Mouse (Mus musculus) intestine, embryonic 16.5 days (tissue): ENCODE data around the gene Gm20388. TPM values are rescaled to one million over a fixed set of nuclear protein-coding genes. Genes with fewer than 3 reads are reported as not detected.
"Not testable (repeated sequence)": the region's sequence is repeated elsewhere in the genome, so short reads cannot be mapped to it uniquely, and the experiment has no call there.

ENCODE experiments used
- ATAC-seq: fragments of 200-750 bp; cut with Nextera tagmentation; 2 replicates; pipeline ENCODE4 v1.8.0; 2017; ENCODE audit warnings: moderate TSS enrichment, moderate library complexity
- H3K27ac ChIP-seq: fragments of 300-500 bp; sonication (generic); 2 replicates; pipeline ENCODE4 v1.5.1; 2014; ENCODE audit warnings: mild to moderate bottlenecking, low read length
- H3K27me3 ChIP-seq: fragments of 300-500 bp; sonication (generic); replicated peaks from 2 replicates; pipeline ENCODE4 v1.6.1; 2014; ENCODE audit warnings: low read length, control low read depth, mixed read lengths; ENCODE audit not compliant: control insufficient read depth, insufficient read depth
- H3K36me3 ChIP-seq: fragments of 300-500 bp; sonication (generic); 2 replicates; pipeline ENCODE4 v1.6.1; 2014; ENCODE audit warnings: low read length, control low read depth; ENCODE audit not compliant: control insufficient read depth, insufficient read depth
- H3K4me1 ChIP-seq: fragments of 300-500 bp; sonication (generic); 2 replicates; pipeline ENCODE4 v1.6.1; 2014; ENCODE audit warnings: low read length, control low read depth, mixed read lengths; ENCODE audit not compliant: control insufficient read depth, insufficient read depth
- H3K4me2 ChIP-seq: fragments of 300-500 bp; sonication (generic); 2 replicates; pipeline ENCODE4 v1.6.1; 2014; ENCODE audit warnings: low read depth, low read length, control low read depth
- H3K4me3 ChIP-seq: fragments of 300-500 bp; sonication (generic); 2 replicates; pipeline ENCODE4 v1.5.1; 2014; ENCODE audit warnings: mild to moderate bottlenecking, low read length
- H3K9ac ChIP-seq: fragments of 300-500 bp; sonication (generic); 2 replicates; pipeline ENCODE4 v1.6.1; 2014; ENCODE audit warnings: low read depth, low read length
- H3K9me3 ChIP-seq: fragments of 300-500 bp; sonication (generic); 2 replicates; pipeline ENCODE4 v1.6.1; 2016; ENCODE audit warnings: low read length, control low read depth; ENCODE audit not compliant: control insufficient read depth
- WGBS: fragments of 180-500 bp; shearing (Covaris S2); extraction: QIAGEN DNeasy Blood & Tissue Kit; methylation state at CpG from one replicate; pipeline ENCODE4 v1.1.7; 2014; 5-methylcytosine and 5-hydroxymethylcytosine counted together
- polyA plus RNA-seq: library from polyadenylated mRNA; unstranded; fragments of >200 nt; fragmentation: Nextera tagmentation; extraction: Ambion mirVana; gene quantifications from 2 replicates; pipeline ENCODE4 v1.2.1, GENCODE M21; 2015

The Gm20388 gene
- polyA plus RNA-seq, 1 experiment from 2014 or later = 5.8 TPM

- Histone ChIP-seq H3K4me2 (no peak overlapping the region), H3K27me3 (no peaks in the 10 kb centered on the region), H3K27ac (no peak overlapping the region), H3K4me3 (no peak overlapping the region), H3K9me3 (no peaks in the 10 kb centered on the region), H3K9ac (no peak overlapping the region), H3K36me3 (no peaks in the 10 kb centered on the region), H3K4me1 (no peaks in the 10 kb centered on the region)
- 79% methylated on average over 4 of the region's 4 CpGs for WGBS
- no peak for ATAC-seq
These were observed 876.1 kb downstream of the Gm20388 start for GRCm38 (mm10) chr8:120786753-120787152.

GRCm38 (mm10) chr8:120787631-120788030 is 877.0 kb downstream of the Gm20388 start:
- 39% methylated on average over 5 of the region's 5 CpGs for WGBS
- ATAC-seq = no peak
- H3K27me3 ChIP-seq = no peaks in the 10 kb centered on the region

GRCm38 (mm10) chr8:120792710-120793109 is 882.1 kb downstream of the Gm20388 start:
- Histone ChIP-seq H3K9ac (no peak overlapping the region), H3K4me2 (no peak overlapping the region), H3K4me3 (no peak overlapping the region), H3K27me3 (no peaks in the 10 kb centered on the region), H3K27ac (no peak overlapping the region), H3K9me3 (no peaks in the 10 kb centered on the region), H3K4me1 (peaks cover 7% of the 10 kb centered on the region), H3K36me3 (no peaks in the 10 kb centered on the region)
- 85% methylated on average over 15 of the region's 15 CpGs for WGBS
- no peak for ATAC-seq

More at GRCm38 (mm10) chr8:120787631-120788030, 877.0 kb downstream of the Gm20388 start:
- no peak overlapping the region for H3K4me2 ChIP-seq
- H3K9me3 ChIP-seq = no peaks in the 10 kb centered on the region
- no peaks in the 10 kb centered on the region for H3K36me3 ChIP-seq
- H3K4me3 ChIP-seq = no peak overlapping the region
- H3K27ac ChIP-seq = no peak overlapping the region
- H3K4me1 ChIP-seq = no peaks in the 10 kb centered on the region
- no peak overlapping the region for H3K9ac ChIP-seq

GRCm38 (mm10) chr8:120795944-120796635 is 885.4 kb downstream of the Gm20388 start:
- peak overlapping the region; percentile 28; the same call in 1 of the 2 replicates for H3K4me2 ChIP-seq
- peak; percentile 93 for ATAC-seq
- WGBS = 38% methylated on average over 9 of the region's 9 CpGs

GRCm38 (mm10) chr8:120797019-120797727 is 886.5 kb downstream of the Gm20388 start:
- no peaks in the 10 kb centered on the region for H3K9me3 ChIP-seq
- no peaks in the 10 kb centered on the region for H3K36me3 ChIP-seq
- no peak overlapping the region for H3K27ac ChIP-seq
- no peak overlapping the region for H3K4me2 ChIP-seq
- H3K4me3 ChIP-seq = no peak overlapping the region
- H3K4me1 ChIP-seq = peaks cover 7% of the 10 kb centered on the region
- 81% methylated on average over 9 of the region's 9 CpGs for WGBS
- H3K27me3 ChIP-seq = no peaks in the 10 kb centered on the region
- no peak overlapping the region for H3K9ac ChIP-seq
- ATAC-seq = no peak

More at GRCm38 (mm10) chr8:120795944-120796635, 885.4 kb downstream of the Gm20388 start:
- Histone ChIP-seq H3K9ac (no peak overlapping the region), H3K4me3 (no peak overlapping the region), H3K27me3 (no peaks in the 10 kb centered on the region), H3K27ac (peak overlapping the region; percentile 62), H3K36me3 (no peaks in the 10 kb centered on the region), H3K4me1 (peaks cover 7% of the 10 kb centered on the region), H3K9me3 (no peaks in the 10 kb centered on the region)

GRCm38 (mm10) chr8:120800308-120800865 is 889.7 kb downstream of the Gm20388 start:
- Histone ChIP-seq H3K4me1 (peaks cover 13% of the 10 kb centered on the region), H3K27me3 (no peaks in the 10 kb centered on the region), H3K9ac (peak overlapping the region; percentile 45; the same call in 1 of the 2 replicates), H3K4me3 (peak overlapping the region; percentile 23; the same call in 1 of the 2 replicates), H3K4me2 (no peak overlapping the region), H3K9me3 (no peaks in the 10 kb centered on the region), H3K36me3 (no peaks in the 10 kb centered on the region), H3K27ac (no peak overlapping the region)
- 8% methylated on average over 17 of the region's 17 CpGs for WGBS
- no peak for ATAC-seq

GRCm38 (mm10) chr8:120803661-120804375 is 893.2 kb downstream of the Gm20388 start:
- H3K36me3 ChIP-seq, ATAC-seq, H3K4me1 ChIP-seq, H3K4me3 ChIP-seq, H3K9ac ChIP-seq, H3K9me3 ChIP-seq, H3K27me3 ChIP-seq, H3K4me2 ChIP-seq: not testable (repeated sequence)
- H3K27ac ChIP-seq = peak overlapping the region; percentile 41
- 59% methylated on average over 6 of the region's 6 CpGs for WGBS

GRCm38 (mm10) chr8:120804741-120805140 is 894.1 kb downstream of the Gm20388 start:
- no peak overlapping the region for H3K4me2 ChIP-seq
- 60% methylated on average over 3 of the region's 3 CpGs for WGBS
- no peaks in the 10 kb centered on the region for H3K36me3 ChIP-seq
- H3K9ac ChIP-seq = no peak overlapping the region
- no peak for ATAC-seq
- H3K9me3 ChIP-seq = no peaks in the 10 kb centered on the region
- no peak overlapping the region for H3K4me3 ChIP-seq
- H3K27me3 ChIP-seq = no peaks in the 10 kb centered on the region; the same call in 1 of the 2 replicates
- H3K27ac ChIP-seq = no peak overlapping the region
- peaks cover 6% of the 10 kb centered on the region for H3K4me1 ChIP-seq

- Histone ChIP-seq H3K4me2 (no peak overlapping the region), H3K4me3 (no peak overlapping the region), H3K4me1 (peaks cover 6% of the 10 kb centered on the region), H3K36me3 (no peaks in the 10 kb centered on the region), H3K27ac (no peak overlapping the region), H3K9ac (0 out of 2 replicates have a peak overlapping the region, but pooled peaks have one; percentile 29), H3K27me3 (no peaks in the 10 kb centered on the region; the same call in 1 of the 2 replicates), H3K9me3 (no peaks in the 10 kb centered on the region)
- WGBS = 54% methylated on average over 12 of the region's 12 CpGs
- no peak for ATAC-seq
These were observed 896.2 kb downstream of the Gm20388 start for GRCm38 (mm10) chr8:120806780-120807264.
